Mouse (Mus musculus): Measurements from ENCODE around the gene Ackr3. TPM values are rescaled to one million over a fixed set of nuclear protein-coding genes. Genes with fewer than 3 reads are reported as not detected.

Gene Ackr3
- polyA plus RNA-seq, 1 experiment from 2014 or later, result 38.3 TPM

DNA sequence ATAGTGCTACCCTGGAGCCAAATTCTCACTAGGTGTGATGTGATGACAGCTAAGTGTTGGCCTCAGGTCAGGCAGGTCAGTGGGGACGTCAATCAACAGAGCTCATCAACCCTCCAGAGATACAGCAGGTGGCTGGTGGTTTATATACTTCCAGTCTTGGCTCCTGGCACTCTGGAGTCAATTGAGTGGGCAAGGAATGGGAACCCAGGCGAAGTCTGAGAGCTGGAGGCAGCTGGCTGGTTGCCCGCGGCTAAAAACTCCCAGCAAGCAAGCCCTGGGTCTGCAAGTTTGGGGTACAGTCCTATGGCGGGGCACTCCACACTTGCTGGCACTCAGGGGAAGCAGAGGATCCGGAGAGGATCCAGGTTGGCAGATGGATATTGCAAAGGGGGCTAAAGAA lies 9.1 kb downstream of the Ackr3 start:
- H3K4me1 ChIP-seq, result peaks cover 49% of the 10 kb centered on the region
- H3K4me3 ChIP-seq, result peak overlapping the region; percentile 64
- no peak overlapping the region for H3K9ac ChIP-seq
- 83% methylated on average over 6 of the region's 6 CpGs for WGBS
- peaks cover 41% of the 10 kb centered on the region for H3K36me3 ChIP-seq
- peak overlapping the region; percentile 70 for H3K4me2 ChIP-seq
- no peak overlapping the region for H3K27ac ChIP-seq (replicated peaks)
- no peak for ATAC-seq (ENCODE audit: extremely low read depth, insufficient number of reproducible peaks, low FRiP score, low TSS enrichment)
- no peaks in the 10 kb centered on the region for H3K27me3 ChIP-seq (replicated peaks)
- H3K9me3 ChIP-seq, result no peaks in the 10 kb centered on the region

DNA sequence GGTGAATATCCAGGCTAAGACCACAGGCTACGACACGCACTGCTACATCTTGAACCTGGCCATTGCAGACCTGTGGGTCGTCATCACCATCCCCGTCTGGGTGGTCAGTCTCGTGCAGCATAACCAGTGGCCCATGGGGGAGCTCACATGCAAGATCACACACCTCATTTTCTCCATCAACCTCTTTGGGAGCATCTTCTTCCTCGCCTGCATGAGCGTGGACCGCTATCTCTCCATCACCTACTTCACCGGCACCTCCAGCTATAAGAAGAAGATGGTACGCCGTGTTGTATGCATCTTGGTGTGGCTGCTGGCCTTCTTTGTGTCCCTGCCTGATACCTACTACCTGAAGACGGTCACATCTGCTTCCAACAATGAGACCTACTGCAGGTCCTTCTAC lies 10.2 kb downstream of the Ackr3 start:
- no peak overlapping the region for H3K9ac ChIP-seq
- peak overlapping the region; percentile 70 for H3K4me2 ChIP-seq
- H3K36me3 ChIP-seq, result peaks cover 41% of the 10 kb centered on the region
- ATAC-seq (ENCODE audit: extremely low read depth, insufficient number of reproducible peaks, low FRiP score, low TSS enrichment), result no peak
- WGBS, result 93% methylated on average over 12 of the region's 12 CpGs
- H3K4me1 ChIP-seq, result peaks cover 41% of the 10 kb centered on the region
- H3K9me3 ChIP-seq, result no peaks in the 10 kb centered on the region
- no peaks in the 10 kb centered on the region for H3K27me3 ChIP-seq (replicated peaks)
- peak overlapping the region; percentile 8; the same call in 1 of the 2 replicates for H3K4me3 ChIP-seq
- no peak overlapping the region for H3K27ac ChIP-seq (replicated peaks)

DNA sequence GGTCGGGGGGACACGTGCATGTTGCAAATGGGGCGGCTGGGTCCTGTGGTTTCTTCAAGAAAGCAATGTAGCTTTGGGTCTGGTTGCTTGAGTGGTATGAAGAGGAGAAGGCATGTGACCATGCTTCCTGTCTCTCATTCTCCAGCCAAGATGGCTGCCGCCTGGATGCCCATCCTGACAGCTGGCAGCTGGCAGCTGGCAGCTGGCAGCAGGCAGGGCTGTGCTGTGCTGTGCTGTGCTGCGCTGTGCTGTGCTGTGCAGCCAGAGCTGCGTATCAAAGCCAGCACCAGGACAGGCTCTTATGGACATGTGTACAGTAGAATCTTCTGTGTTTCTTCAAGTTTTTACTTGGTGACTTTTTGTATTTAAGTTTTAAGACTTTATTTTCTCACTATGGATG lies 11.1 kb downstream of the Ackr3 start:
- WGBS, result 86% methylated on average over 6 of the region's 6 CpGs
- Histone ChIP-seq H3K4me3 (no peak overlapping the region), H3K9ac (no peak overlapping the region), H3K27ac (replicated peaks) (no peak overlapping the region), H3K27me3 (replicated peaks) (no peaks in the 10 kb centered on the region), H3K4me2 (peak overlapping the region; percentile 70; the same call in 1 of the 2 replicates), H3K4me1 (peaks cover 37% of the 10 kb centered on the region), H3K36me3 (peaks cover 39% of the 10 kb centered on the region), H3K9me3 (no peaks in the 10 kb centered on the region)
- ATAC-seq (ENCODE audit: extremely low read depth, insufficient number of reproducible peaks, low FRiP score, low TSS enrichment), result no peak

DNA sequence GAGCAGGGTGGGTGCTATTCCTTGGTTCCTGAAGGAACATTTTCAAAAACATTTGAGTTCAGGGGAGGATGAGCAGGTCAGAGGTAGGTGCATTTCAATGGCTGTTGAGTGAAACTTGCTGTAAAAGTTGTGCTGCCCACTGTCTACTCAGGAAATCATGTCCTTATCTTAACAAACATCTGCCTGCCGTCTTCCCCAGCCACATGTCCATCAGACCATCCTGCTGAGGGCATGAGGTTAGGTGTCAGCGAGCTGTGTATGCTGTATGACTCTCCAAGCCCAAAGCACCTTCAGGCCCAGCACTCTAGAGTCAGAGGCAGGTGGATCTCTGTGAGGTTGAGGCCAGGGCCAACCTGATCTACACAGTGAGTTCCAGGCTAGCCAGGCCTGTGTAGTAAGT lies 12.1 kb downstream of the Ackr3 start:
- Histone ChIP-seq H3K36me3 (peaks cover 36% of the 10 kb centered on the region), H3K27me3 (replicated peaks) (no peaks in the 10 kb centered on the region), H3K9me3 (no peaks in the 10 kb centered on the region), H3K27ac (replicated peaks) (no peak overlapping the region), H3K4me3 (no peak overlapping the region), H3K9ac (no peak overlapping the region), H3K4me2 (peak overlapping the region; percentile 28; the same call in 1 of the 2 replicates), H3K4me1 (peaks cover 34% of the 10 kb centered on the region)
- ATAC-seq (ENCODE audit: extremely low read depth, insufficient number of reproducible peaks, low FRiP score, low TSS enrichment), result no peak
- 50% methylated on average over 2 of the region's 2 CpGs for WGBS

DNA sequence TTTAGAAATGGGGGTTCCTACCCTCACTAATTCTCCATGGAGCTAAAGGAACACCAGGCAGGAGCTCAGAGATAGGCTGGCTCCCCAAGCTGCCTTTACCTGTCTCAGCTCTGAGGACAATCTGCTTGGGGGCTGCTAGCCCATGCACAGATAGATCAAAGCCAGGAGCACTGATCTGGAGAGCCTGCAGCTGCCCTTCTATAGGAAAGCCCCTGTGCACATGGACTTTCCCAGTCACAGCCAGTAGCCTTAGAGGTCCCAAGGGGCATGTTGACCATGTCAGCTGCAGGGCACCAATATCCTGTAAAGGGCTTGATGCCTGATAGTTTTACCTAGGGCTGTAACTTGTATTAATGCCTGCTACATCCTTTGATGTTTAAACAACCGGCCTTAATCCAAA lies 12.6 kb downstream of the Ackr3 start:
- Histone ChIP-seq H3K27ac (replicated peaks) (no peak overlapping the region), H3K36me3 (peaks cover 36% of the 10 kb centered on the region), H3K9me3 (no peaks in the 10 kb centered on the region), H3K4me2 (peak overlapping the region; percentile 28; the same call in 1 of the 2 replicates), H3K9ac (no peak overlapping the region), H3K27me3 (replicated peaks) (no peaks in the 10 kb centered on the region), H3K4me3 (no peak overlapping the region), H3K4me1 (peaks cover 31% of the 10 kb centered on the region)
- no peak for ATAC-seq (ENCODE audit: extremely low read depth, insufficient number of reproducible peaks, low FRiP score, low TSS enrichment)
- WGBS, result 50% methylated on average over 1 of the region's 1 CpGs

DNA sequence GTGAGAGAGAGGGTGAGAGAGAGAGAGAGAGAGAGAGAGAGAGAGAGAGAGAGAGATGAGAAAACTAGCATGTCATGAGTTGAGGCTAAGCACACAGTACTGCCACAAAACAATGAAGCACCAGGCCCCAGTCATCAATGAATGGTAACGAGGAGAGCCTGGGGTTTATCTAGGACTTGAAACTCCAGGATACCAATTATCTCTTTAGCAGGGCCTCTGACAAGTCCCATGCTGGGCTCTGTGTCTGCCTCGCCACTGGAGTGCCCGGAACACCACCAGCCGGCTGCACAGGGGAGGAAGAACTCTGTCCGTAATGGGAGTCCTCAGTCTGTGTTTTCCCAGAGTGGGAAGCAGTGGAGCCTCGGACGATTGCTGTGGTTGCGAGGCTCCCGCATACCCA lies 16.5 kb downstream of the Ackr3 start:
- Histone ChIP-seq H3K27me3 (replicated peaks) (peaks cover 10% of the 10 kb centered on the region; the same call in 1 of the 2 replicates), H3K36me3 (peaks cover 18% of the 10 kb centered on the region), H3K27ac (replicated peaks) (peak overlapping the region; percentile 5; the same call in 1 of the 2 replicates), H3K9ac (0 out of 2 replicates have a peak overlapping the region, but pooled peaks have one; percentile 0), H3K4me2 (peak overlapping the region; percentile 26), H3K9me3 (no peaks in the 10 kb centered on the region), H3K4me1 (peaks cover 26% of the 10 kb centered on the region), H3K4me3 (no peak overlapping the region)
- ATAC-seq (ENCODE audit: extremely low read depth, insufficient number of reproducible peaks, low FRiP score, low TSS enrichment), result peak; percentile 16; the same call in 1 of the 2 replicates
- 19% methylated on average over 9 of the region's 9 CpGs for WGBS

DNA sequence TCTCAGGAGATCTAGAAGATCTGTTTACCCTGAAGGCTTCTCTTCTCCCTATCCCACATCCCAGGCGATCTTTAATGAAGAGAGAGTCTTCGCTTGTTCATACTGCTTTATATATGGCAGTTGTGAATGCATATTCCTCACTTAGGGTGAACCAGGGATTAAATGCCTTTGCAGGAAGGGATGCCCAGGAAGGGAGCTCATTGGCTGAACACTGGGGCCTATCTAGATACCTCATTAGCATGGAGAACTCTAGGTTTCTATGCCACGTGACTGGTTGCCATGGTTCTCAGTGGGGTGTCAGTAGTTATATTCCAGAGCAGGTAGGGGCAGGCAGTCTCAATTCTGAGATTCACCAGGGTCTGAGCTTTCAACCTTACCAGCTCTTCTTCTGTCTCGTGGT lies 17.1 kb downstream of the Ackr3 start:
- Histone ChIP-seq H3K4me1 (peaks cover 31% of the 10 kb centered on the region), H3K9ac (0 out of 2 replicates have a peak overlapping the region, but pooled peaks have one; percentile 0), H3K4me3 (no peak overlapping the region), H3K9me3 (no peaks in the 10 kb centered on the region), H3K27ac (replicated peaks) (0 out of 2 replicates have a peak overlapping the region, but pooled peaks have one; percentile 5), H3K36me3 (peaks cover 12% of the 10 kb centered on the region), H3K27me3 (replicated peaks) (peaks cover 10% of the 10 kb centered on the region; the same call in 1 of the 2 replicates), H3K4me2 (peak overlapping the region; percentile 26)
- no peak for ATAC-seq (ENCODE audit: extremely low read depth, insufficient number of reproducible peaks, low FRiP score, low TSS enrichment)
- WGBS, result 80% methylated on average over 4 of the region's 4 CpGs

DNA sequence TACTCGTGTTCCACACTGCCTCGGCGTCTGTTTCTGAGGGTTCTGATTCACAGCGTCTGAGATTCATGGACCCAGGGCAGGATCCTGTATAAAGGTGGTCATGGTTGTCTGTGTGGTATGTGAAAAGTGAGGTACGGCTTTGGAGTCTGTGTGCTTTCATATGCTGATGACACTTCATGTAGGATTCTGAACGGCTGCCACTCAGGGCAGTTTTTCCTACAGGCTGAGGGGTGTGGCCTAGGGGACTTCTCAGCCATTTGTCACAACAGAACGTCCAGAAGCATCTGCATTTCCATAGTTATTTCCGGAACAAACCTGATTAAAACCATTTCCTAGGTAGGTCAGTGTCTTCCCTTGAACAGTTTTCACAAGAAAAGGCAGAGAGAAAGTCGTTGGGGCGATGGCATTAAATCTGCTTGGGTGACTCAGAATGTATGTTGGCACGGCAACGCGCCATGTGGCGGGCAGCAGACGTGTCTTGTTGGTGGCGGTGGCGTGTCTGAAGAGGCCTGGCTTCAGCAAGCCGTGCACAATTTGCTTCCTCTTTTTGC lies 18.1 kb downstream of the Ackr3 start:
- Histone ChIP-seq H3K4me1 (peaks cover 36% of the 10 kb centered on the region), H3K9me3 (no peaks in the 10 kb centered on the region), H3K9ac (no peak overlapping the region), H3K4me3 (no peak overlapping the region), H3K36me3 (0 out of 2 replicates have a peak, but pooled peaks cover 2% of the 10 kb centered on the region), H3K27me3 (replicated peaks) (peaks cover 10% of the 10 kb centered on the region; the same call in 1 of the 2 replicates), H3K27ac (replicated peaks) (no peak overlapping the region), H3K4me2 (no peak overlapping the region)
- ATAC-seq (ENCODE audit: extremely low read depth, insufficient number of reproducible peaks, low FRiP score, low TSS enrichment), result no peak
- WGBS, result 76% methylated on average over 18 of the region's 18 CpGs

DNA sequence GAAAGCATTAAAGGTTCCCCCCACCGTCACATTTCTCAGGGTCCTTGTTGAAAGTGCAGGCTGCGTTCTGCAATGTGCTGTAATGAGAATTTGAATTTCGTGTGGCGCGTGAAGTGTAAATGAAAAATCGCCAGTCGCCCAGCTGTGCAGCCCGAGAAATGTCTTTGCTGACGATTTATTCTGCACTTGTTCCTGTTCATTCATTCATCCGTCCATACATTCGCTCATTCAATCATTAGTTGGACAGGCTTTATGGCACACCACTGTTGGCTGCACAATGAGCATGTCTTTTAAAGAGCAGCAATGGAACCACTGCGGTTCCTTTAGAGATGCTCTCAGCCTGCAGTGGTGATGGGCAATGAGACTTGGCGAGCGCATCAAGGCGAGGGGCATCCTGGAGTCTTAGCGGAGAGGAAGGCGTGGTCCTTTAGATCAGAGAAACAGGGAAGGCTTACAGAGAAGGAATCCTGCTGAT lies 18.7 kb downstream of the Ackr3 start:
- Histone ChIP-seq H3K27ac (replicated peaks) (no peak overlapping the region), H3K27me3 (replicated peaks) (peaks cover 10% of the 10 kb centered on the region; the same call in 1 of the 2 replicates), H3K4me3 (no peak overlapping the region), H3K9me3 (no peaks in the 10 kb centered on the region), H3K4me2 (no peak overlapping the region), H3K36me3 (no peaks in the 10 kb centered on the region), H3K9ac (no peak overlapping the region), H3K4me1 (peaks cover 42% of the 10 kb centered on the region)
- WGBS, result 86% methylated on average over 17 of the region's 17 CpGs
- no peak for ATAC-seq (ENCODE audit: extremely low read depth, insufficient number of reproducible peaks, low FRiP score, low TSS enrichment)

DNA sequence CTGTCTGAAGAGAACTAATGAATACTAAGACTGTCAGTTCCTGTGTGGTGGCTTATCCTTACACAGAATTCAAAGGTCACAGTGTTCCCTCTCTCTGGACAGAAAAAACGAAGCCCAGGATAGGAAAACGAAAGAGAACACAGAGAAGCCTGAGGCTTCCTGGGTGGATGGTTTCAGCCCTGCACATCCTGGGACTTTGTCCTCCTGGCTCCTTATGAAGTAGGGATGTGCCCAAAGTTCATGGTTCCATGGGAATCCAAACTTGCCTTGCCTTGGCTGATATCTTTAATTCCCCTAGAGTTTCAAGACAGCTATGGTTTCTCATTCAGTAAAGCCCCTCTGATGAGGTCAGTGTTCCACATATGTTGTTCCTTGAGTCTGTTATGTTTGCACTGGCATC lies 19.2 kb downstream of the Ackr3 start:
- H3K4me3 ChIP-seq, result no peak overlapping the region
- 81% methylated on average over 2 of the region's 2 CpGs for WGBS
- ATAC-seq (ENCODE audit: extremely low read depth, insufficient number of reproducible peaks, low FRiP score, low TSS enrichment), result no peak
- H3K9me3 ChIP-seq, result no peaks in the 10 kb centered on the region
- no peak overlapping the region for H3K27ac ChIP-seq (replicated peaks)
- no peak overlapping the region for H3K9ac ChIP-seq
- H3K4me2 ChIP-seq, result no peak overlapping the region
- no peaks in the 10 kb centered on the region for H3K36me3 ChIP-seq
- peaks cover 47% of the 10 kb centered on the region for H3K4me1 ChIP-seq
- peaks cover 10% of the 10 kb centered on the region; the same call in 1 of the 2 replicates for H3K27me3 ChIP-seq (replicated peaks)

DNA sequence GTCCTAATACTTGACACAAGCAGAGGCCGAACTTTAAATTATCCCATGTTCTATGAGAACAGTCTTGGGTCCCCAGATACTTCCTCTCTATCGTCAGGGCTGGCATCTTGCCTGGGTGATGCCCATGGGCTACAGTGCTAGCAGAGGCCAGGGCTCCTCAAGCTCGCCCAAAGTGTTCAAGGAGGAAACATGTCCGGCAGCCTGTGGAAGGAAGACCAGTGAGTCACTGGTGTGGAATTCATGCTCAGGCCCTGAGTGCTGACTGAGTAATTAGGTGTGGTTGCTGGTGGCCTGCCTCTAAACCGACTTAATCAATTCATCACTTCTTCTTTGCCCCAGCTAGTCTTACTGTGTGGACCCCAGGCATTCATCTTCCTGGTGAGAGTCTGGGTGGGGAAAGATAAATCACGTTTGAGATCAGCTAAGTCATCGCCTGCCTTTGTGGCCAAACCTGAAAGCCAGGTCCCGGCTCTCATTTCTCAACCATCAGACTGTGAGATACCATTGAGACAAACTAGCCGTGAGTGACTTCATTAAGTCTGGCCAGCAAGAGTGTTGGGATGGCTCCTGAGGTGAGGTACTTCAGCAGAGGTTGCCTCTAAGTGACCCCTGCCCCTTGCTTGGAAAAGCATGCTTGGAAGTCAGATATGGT lies 21.9 kb downstream of the Ackr3 start:
- Histone ChIP-seq H3K27ac (replicated peaks) (peak overlapping the region; percentile 48; the same call in 1 of the 2 replicates), H3K9me3 (no peaks in the 10 kb centered on the region), H3K27me3 (replicated peaks) (peaks cover 13% of the 10 kb centered on the region; the same call in 1 of the 2 replicates), H3K9ac (0 out of 2 replicates have a peak overlapping the region, but pooled peaks have one; percentile 19), H3K4me3 (no peak overlapping the region), H3K4me2 (peak overlapping the region; percentile 22), H3K4me1 (peaks cover 48% of the 10 kb centered on the region), H3K36me3 (no peaks in the 10 kb centered on the region)
- 34% methylated on average over 9 of the region's 9 CpGs for WGBS
- no peak; the same call in 1 of the 2 replicates for ATAC-seq (ENCODE audit: extremely low read depth, insufficient number of reproducible peaks, low FRiP score, low TSS enrichment)

Data from heart, embryonic 13.5 days (tissue).